Mouse (Mus musculus) CH12.LX (cell line): ENCODE results near the gene Col28a1. TPM values are rescaled to one million over a fixed set of nuclear protein-coding genes. Genes with fewer than 3 reads are reported as not detected.

Experiments used
- DNase-seq: peaks from one replicate; pipeline ENCODE4 v3.0.0-alpha.2; 2013; ENCODE audit errors: extremely low read depth
- H3K27ac ChIP-seq: 2 replicates; pipeline ENCODE4 v1.5.1; 2012; ENCODE audit warnings: low read depth, mild to moderate bottlenecking, control low read depth, moderate library complexity; ENCODE audit not compliant: insufficient read depth
- H3K27me3 ChIP-seq: replicated peaks from 2 replicates; pipeline ENCODE3; 2012; ENCODE audit warnings: inconsistent platforms
- H3K36me3 ChIP-seq, 2 experiments: replicated peaks in 1 of 2; 2 replicates each; pipeline versions ENCODE3 to v1.6.1; 2012; ENCODE audit warnings: inconsistent platforms in 1 of 2, low read length in 1 of 2, mild to moderate bottlenecking in 1 of 2, mixed read lengths in 1 of 2, moderate library complexity in 1 of 2; ENCODE audit not compliant: control insufficient read depth in 1 of 2, insufficient read depth in 1 of 2
- H3K4me1 ChIP-seq, 2 experiments: 2 replicates each; pipeline ENCODE4 v1.6.1; 2012; ENCODE audit warnings: inconsistent platforms in 1 of 2, moderate library complexity in 1 of 2; ENCODE audit not compliant: insufficient read depth in 2 of 2, control insufficient read depth in 1 of 2
- H3K4me2 ChIP-seq: 2 replicates; pipeline ENCODE4 v1.6.1; 2012; ENCODE audit warnings: low read depth, mild to moderate bottlenecking, control low read depth; ENCODE audit not compliant: poor library complexity, insufficient read depth, severe bottlenecking
- H3K4me3 ChIP-seq, 3 experiments: fragments of 150-350 bp in 1 of 3; sonication (generic) in 1 of 3; replicated peaks in 1 of 3; 2 replicates each; pipeline versions ENCODE3 to v1.5.1; 2011 to 2012; ENCODE audit warnings: low read depth in 2 of 3, low read length in 2 of 3, mild to moderate bottlenecking in 2 of 3, moderate library complexity in 2 of 3, control low read depth in 1 of 3, improper control_type of control experiment in 1 of 3, inconsistent platforms in 1 of 3, mixed read lengths in 1 of 3; ENCODE audit not compliant: poor library complexity in 1 of 3
- H3K79me2 ChIP-seq: replicated peaks from 2 replicates; pipeline ENCODE4 v1.6.1; 2012; ENCODE audit warnings: mild to moderate bottlenecking, moderate library complexity; ENCODE audit not compliant: control insufficient read depth, poor library complexity, insufficient read depth, severe bottlenecking; ENCODE audit errors: extremely low read depth
- H3K9ac ChIP-seq: 2 replicates; pipeline ENCODE4 v1.6.1; 2012; ENCODE audit warnings: low read depth, mild to moderate bottlenecking, control low read depth, moderate library complexity; ENCODE audit not compliant: insufficient read depth
- H3K9me3 ChIP-seq: replicated peaks from 2 replicates; pipeline ENCODE3; 2012; ENCODE audit warnings: low read length, inconsistent platforms, mixed read lengths
- BHLHE40 ChIP-seq: IDR thresholded peaks from 2 replicates; pipeline ENCODE4 v1.6.1; 2011; ENCODE audit warnings: mild to moderate bottlenecking, low read depth, low read length, improper control_type of control experiment
- CHD1 ChIP-seq: IDR thresholded peaks from 2 replicates; pipeline ENCODE4 v1.6.1; 2012; ENCODE audit warnings: low read depth, low read length, improper control_type of control experiment, inconsistent platforms
- CHD2 ChIP-seq: IDR thresholded peaks from 2 replicates; pipeline ENCODE4 v1.6.1; 2011; ENCODE audit warnings: low read length, improper control_type of control experiment
- CTCF ChIP-seq, 2 experiments: IDR thresholded peaks in 1 of 2; conservative IDR thresholded peaks in 1 of 2; 2 replicates each; pipeline ENCODE4 v1.5.1; 2011 to 2012; ENCODE audit warnings: low read depth in 2 of 2, low read length in 2 of 2, improper control_type of control experiment in 1 of 2, inconsistent platforms in 1 of 2, mild to moderate bottlenecking in 1 of 2, moderate library complexity in 1 of 2
- E2F4 ChIP-seq: IDR thresholded peaks from 2 replicates; pipeline ENCODE4 v1.6.1; 2011; ENCODE audit warnings: low read depth, low read length, improper control_type of control experiment; ENCODE audit not compliant: insufficient replicate concordance
- ELF1 ChIP-seq: IDR thresholded peaks from 2 replicates; pipeline ENCODE4 v1.6.1; 2014; ENCODE audit warnings: low read depth, mild to moderate bottlenecking, inconsistent platforms, low read length, improper control_type of control experiment
- EP300 ChIP-seq: IDR thresholded peaks from 2 replicates; pipeline ENCODE4 v1.6.1; 2011; ENCODE audit warnings: low read length, improper control_type of control experiment
- ETS1 ChIP-seq: conservative IDR thresholded peaks from 2 replicates; pipeline ENCODE4 v1.6.1; 2012; ENCODE audit warnings: low read depth, mild to moderate bottlenecking, inconsistent platforms, low read length, improper control_type of control experiment, moderate library complexity
- HCFC1 ChIP-seq: IDR thresholded peaks from 2 replicates; pipeline ENCODE4 v1.6.1; 2012; ENCODE audit warnings: low read depth, mild to moderate bottlenecking, inconsistent platforms, low read length, improper control_type of control experiment
- IRF4 ChIP-seq: IDR thresholded peaks from 2 replicates; pipeline ENCODE4 v1.6.1; 2014; ENCODE audit warnings: low read depth, mild to moderate bottlenecking, inconsistent platforms, low read length, improper control_type of control experiment
- JUN ChIP-seq: IDR thresholded peaks from 2 replicates; pipeline ENCODE4 v1.6.1; 2011; ENCODE audit warnings: low read depth, mild to moderate bottlenecking, low read length, improper control_type of control experiment, moderate library complexity; ENCODE audit not compliant: insufficient read depth
- JUND ChIP-seq: conservative IDR thresholded peaks from 2 replicates; pipeline ENCODE4 v1.6.1; 2011; ENCODE audit warnings: low read depth, low read length, improper control_type of control experiment
- KAT2A ChIP-seq: IDR thresholded peaks from 2 replicates; pipeline ENCODE4 v1.6.1; 2012; ENCODE audit warnings: low read length, improper control_type of control experiment, inconsistent platforms; ENCODE audit not compliant: insufficient replicate concordance
- MAFK ChIP-seq: IDR thresholded peaks from 2 replicates; pipeline ENCODE4 v1.6.1; 2011; ENCODE audit warnings: low read length, improper control_type of control experiment; ENCODE audit not compliant: insufficient replicate concordance
- MAX ChIP-seq: IDR thresholded peaks from 2 replicates; pipeline ENCODE4 v1.6.1; 2011; ENCODE audit warnings: low read length, improper control_type of control experiment
- MAZ ChIP-seq: IDR thresholded peaks from 2 replicates; pipeline ENCODE4 v1.6.1; 2012; ENCODE audit warnings: low read depth, mild to moderate bottlenecking, inconsistent platforms, low read length, improper control_type of control experiment, moderate library complexity
- MEF2A ChIP-seq: IDR thresholded peaks from 2 replicates; pipeline ENCODE4 v1.6.1; 2014; ENCODE audit warnings: low read depth, mild to moderate bottlenecking, inconsistent platforms, low read length, improper control_type of control experiment, borderline replicate concordance
- MXI1 ChIP-seq: IDR thresholded peaks from 2 replicates; pipeline ENCODE4 v1.6.1; 2011; ENCODE audit warnings: mild to moderate bottlenecking, low read depth, low read length, improper control_type of control experiment
- MYC ChIP-seq: IDR thresholded peaks from 2 replicates; pipeline ENCODE4 v1.6.1; 2011; ENCODE audit warnings: low read depth, mild to moderate bottlenecking, improper control_type of control experiment, low read length
- NRF1 ChIP-seq: IDR thresholded peaks from 2 replicates; pipeline ENCODE4 v1.6.1; 2014; ENCODE audit warnings: low read depth, mild to moderate bottlenecking, inconsistent platforms, low read length, improper control_type of control experiment, moderate library complexity
- PAX5 ChIP-seq: IDR thresholded peaks from 2 replicates; pipeline ENCODE4 v1.6.1; 2012; ENCODE audit warnings: low read length, inconsistent platforms, mixed read lengths
- POLR2A ChIP-seq: IDR thresholded peaks from 2 replicates; pipeline ENCODE4 v1.6.1; 2011; ENCODE audit warnings: low read depth, mild to moderate bottlenecking, improper control_type of control experiment, low read length
- POLR2AphosphoS2 ChIP-seq: IDR thresholded peaks from 2 replicates; pipeline ENCODE4 v1.6.1; 2011; ENCODE audit warnings: low read depth, low read length, improper control_type of control experiment
- RAD21 ChIP-seq: IDR thresholded peaks from 2 replicates; pipeline ENCODE4 v1.6.1; 2011; ENCODE audit warnings: low read depth, mild to moderate bottlenecking, low read length, improper control_type of control experiment, moderate library complexity
- RCOR1 ChIP-seq: conservative IDR thresholded peaks from 2 replicates; pipeline ENCODE4 v1.6.1; 2012; ENCODE audit warnings: low read depth, mild to moderate bottlenecking, inconsistent platforms, low read length, improper control_type of control experiment
- SIN3A ChIP-seq: IDR thresholded peaks from 2 replicates; pipeline ENCODE4 v1.6.1; 2012; ENCODE audit warnings: low read length, improper control_type of control experiment, inconsistent platforms
- SMC3 ChIP-seq: IDR thresholded peaks from 2 replicates; pipeline ENCODE4 v1.6.1; 2011; ENCODE audit warnings: low read depth, low read length, improper control_type of control experiment
- TBP ChIP-seq: conservative IDR thresholded peaks from 2 replicates; pipeline ENCODE4 v1.6.1; 2011; ENCODE audit warnings: low read depth, low read length, improper control_type of control experiment
- TCF12 ChIP-seq: IDR thresholded peaks from 2 replicates; pipeline ENCODE4 v1.6.1; 2014; ENCODE audit warnings: low read depth, mild to moderate bottlenecking, inconsistent platforms, low read length, improper control_type of control experiment
- UBTF ChIP-seq: IDR thresholded peaks from 2 replicates; pipeline ENCODE4 v1.6.1; 2012; ENCODE audit warnings: low read depth, mild to moderate bottlenecking, inconsistent platforms, low read length, improper control_type of control experiment, moderate library complexity
- USF1 ChIP-seq: IDR thresholded peaks from 2 replicates; pipeline ENCODE4 v1.6.1; 2014; ENCODE audit warnings: low read depth, mild to moderate bottlenecking, inconsistent platforms, low read length, improper control_type of control experiment
- USF2 ChIP-seq: conservative IDR thresholded peaks from 2 replicates; pipeline ENCODE4 v1.6.1; 2011; ENCODE audit warnings: low read depth, low read length, improper control_type of control experiment
- ZKSCAN1 ChIP-seq: IDR thresholded peaks from 2 replicates; pipeline ENCODE4 v1.6.1; 2012; ENCODE audit warnings: low read depth, inconsistent platforms, low read length, improper control_type of control experiment, borderline replicate concordance
- ZMIZ1 ChIP-seq: IDR thresholded peaks from 2 replicates; pipeline ENCODE4 v1.6.1; 2012; ENCODE audit warnings: low read depth, mild to moderate bottlenecking, inconsistent platforms, low read length, improper control_type of control experiment
- ZNF384 ChIP-seq: IDR thresholded peaks from 2 replicates; pipeline ENCODE4 v1.6.1; 2012; ENCODE audit warnings: low read depth, low read length, improper control_type of control experiment, inconsistent platforms
- dilution Hi-C: fragments of 300-500 bp; cut with MboI; formaldehyde crosslinking; loops from 2 replicates; pipeline ENCODE4 v1.14.3; 2020; ENCODE audit warnings: low sequenced_read_pairs; ENCODE audit not compliant: extremely low pct_unique_long_range_greater_than_20kb, extremely low pct_ligation_motif_present
- in situ Hi-C: fragments of 300-500 bp; cut with MboI; formaldehyde crosslinking; loops from 3 replicates; pipeline ENCODE4 v1.14.3; 2019; ENCODE audit warnings: low sequenced_read_pairs, low pct_ligation_motif_present, low pct_unique_long_range_greater_than_20kb, mixed read lengths
- polyA plus RNA-seq: library from polyadenylated mRNA; unstranded; fragments of >175 nt; gene quantifications from 2 replicates; pipeline ENCODE4 v1.2.1, GENCODE M21; 2012; ENCODE audit warnings: low read depth; ENCODE audit not compliant: insufficient read length
- total RNA-seq, 2 experiments: library from RNA; depleted of rRNA; stranded (reverse); fragments of 300-350 nt in 1 of 2; fragments of >200 nt in 1 of 2; gene quantifications; 2 replicates each; pipeline ENCODE4 v1.2.3; 2012 to 2014

The Col28a1 gene
- total and polyA plus RNA-seq, 3 experiments: not detected

GRCm38 (mm10) chr6:8209866-8210186 is 17.4 kb upstream of the Col28a1 start:
- dilution Hi-C loops (no loop called here), in situ Hi-C loops (no loop called here)
- no peaks in the 10 kb centered on the region for H3K27me3 ChIP-seq
- peaks cover 0 to 11% of the 10 kb centered on the region in 2 experiments; a peak in 2 of 4 replicates for H3K4me1 ChIP-seq
- H3K9ac ChIP-seq: peak overlapping the region; percentile 97
- H3K4me3 ChIP-seq: peak overlapping the region; percentile 84 to 97 (median 84)
- H3K79me2 ChIP-seq: peaks cover 14% of the 10 kb centered on the region
- peak overlapping the region; percentile 100 for H3K4me2 ChIP-seq
- H3K9me3 ChIP-seq: no peaks in the 10 kb centered on the region
- no peak for DNase-seq
- peak; percentile 89; the same call in 1 of the 2 replicates for TF ChIP-seq MYC
- no peak for TF ChIP-seq BHLHE40
- no peak for TF ChIP-seq TBP
- TF ChIP-seq USF2: no peak
- no peak; the same call in 1 of the 2 replicates for TF ChIP-seq POLR2AphosphoS2
- TF ChIP-seq MAZ: no peak
- no peak for TF ChIP-seq KAT2A
- TF ChIP-seq CTCF (conservative IDR thresholded peaks at IDR 0.05 in 1 of 2, IDR thresholded peaks at IDR 0.05 in 1 of 2; ENCODE audit: low read depth in 2 of 2, low read length in 2 of 2): no peak
- no peak for TF ChIP-seq TCF12
- TF ChIP-seq CHD2: no peak
- no peak for TF ChIP-seq USF1
- peak; percentile 87 for TF ChIP-seq MXI1
- TF ChIP-seq RCOR1: no peak
- no peak for TF ChIP-seq ELF1
- TF ChIP-seq EP300: no peak
- TF ChIP-seq SIN3A: no peak; the same call in none of the 2 replicates
- TF ChIP-seq RAD21: no peak
- TF ChIP-seq IRF4: no peak
- no peak for TF ChIP-seq JUN
- no peak for TF ChIP-seq MAFK
- TF ChIP-seq ETS1: no peak
- no peak for TF ChIP-seq PAX5
- no peak for TF ChIP-seq MEF2A
- TF ChIP-seq NRF1: no peak
- TF ChIP-seq UBTF: no peak
- no peak for TF ChIP-seq ZKSCAN1
- TF ChIP-seq JUND: no peak
- no peak for TF ChIP-seq ZNF384
- TF ChIP-seq ZMIZ1: no peak
- no peak for TF ChIP-seq HCFC1
- TF ChIP-seq E2F4: no peak
- TF ChIP-seq MAX: peak; percentile 37
- TF ChIP-seq SMC3: no peak
- 0 out of 2 replicates have a peak, but pooled peaks have one; percentile 72 for TF ChIP-seq CHD1
- TF ChIP-seq POLR2A: no peak
- H3K27ac ChIP-seq: peak overlapping the region; percentile 54; the same call in 1 of the 2 replicates
- peaks cover 2 to 22% of the 10 kb centered on the region in 2 experiments for H3K36me3 ChIP-seq
